Mouse (Mus musculus) ovary, postnatal 10 days (tissue): ENCODE measurements at regions not wholly inside any gene's neighbourhood (a gene's known extent, or its start where the extent isn't known, plus 50 kb on each side); places are given as distances from the start of the nearest gene placed in this dataset.

ENCODE experiments used
- DNase-seq: peaks from one replicate; pipeline ENCODE4 v3.0.0; 2022; ENCODE audit warnings: low spot score

DNA sequence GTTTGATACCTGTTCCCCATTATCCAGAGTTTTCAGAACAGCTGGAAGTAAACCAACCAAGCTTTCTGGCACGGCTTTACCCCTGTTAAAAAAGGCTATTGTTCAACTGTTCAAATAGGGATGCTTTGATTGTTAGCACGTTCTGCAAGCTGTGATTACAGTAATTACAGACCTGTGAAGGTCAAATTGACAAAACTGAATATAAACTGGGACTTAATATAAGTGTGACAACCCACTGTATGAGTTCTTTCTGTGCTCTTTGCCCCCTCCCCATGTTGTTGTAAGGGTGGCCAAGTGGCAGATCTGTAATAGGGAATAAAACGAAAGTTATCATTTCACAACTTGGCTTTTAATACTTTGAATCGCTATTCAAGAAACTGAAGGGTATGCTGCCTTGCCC is 105.0 kb upstream of the 4933415F23Rik start:
- DNase-seq: no peak

DNA sequence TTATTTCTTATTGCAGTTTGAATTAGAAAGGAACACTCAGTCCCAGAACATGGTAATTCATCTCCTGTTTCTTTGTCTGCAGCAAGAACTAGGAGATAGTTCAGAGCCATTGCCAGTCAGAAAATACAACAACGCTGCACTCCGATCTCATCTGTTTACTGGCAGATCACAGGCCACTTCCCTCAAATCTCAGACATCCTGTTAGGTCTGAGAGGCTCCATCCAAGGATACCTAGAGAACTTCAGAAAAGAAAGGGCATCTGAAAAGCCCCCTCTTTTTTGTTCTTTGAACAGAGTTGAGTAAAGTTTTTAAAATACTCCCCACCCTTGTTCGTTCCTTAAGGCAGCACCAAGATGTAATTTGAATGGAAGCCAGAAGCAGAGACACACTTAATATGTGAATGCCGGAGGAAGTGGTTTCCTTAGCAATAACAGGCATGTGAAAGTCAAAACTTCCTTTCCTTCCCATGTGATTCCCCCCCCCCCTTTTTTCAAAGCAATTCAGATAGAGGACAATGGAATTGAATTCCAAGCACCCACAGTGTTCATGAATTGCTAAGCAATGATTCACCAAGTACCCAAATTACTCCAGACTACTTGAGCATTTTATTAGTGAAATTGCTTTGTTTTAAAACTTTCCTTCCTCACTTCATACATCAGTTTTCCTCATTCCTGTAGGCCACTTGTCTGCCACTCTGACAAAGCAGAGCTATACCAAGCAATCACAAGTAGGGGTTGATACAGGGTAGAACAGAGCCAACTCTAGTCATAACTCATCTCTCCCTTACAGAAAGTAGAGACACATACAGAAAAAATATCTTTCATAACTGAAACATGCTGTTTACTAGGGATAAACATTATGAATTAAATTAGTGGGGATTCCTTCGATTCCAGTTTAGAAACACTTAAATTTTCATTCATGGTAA is 100.7 kb upstream of the 4933415F23Rik start:
- DNase-seq: no peak

DNA sequence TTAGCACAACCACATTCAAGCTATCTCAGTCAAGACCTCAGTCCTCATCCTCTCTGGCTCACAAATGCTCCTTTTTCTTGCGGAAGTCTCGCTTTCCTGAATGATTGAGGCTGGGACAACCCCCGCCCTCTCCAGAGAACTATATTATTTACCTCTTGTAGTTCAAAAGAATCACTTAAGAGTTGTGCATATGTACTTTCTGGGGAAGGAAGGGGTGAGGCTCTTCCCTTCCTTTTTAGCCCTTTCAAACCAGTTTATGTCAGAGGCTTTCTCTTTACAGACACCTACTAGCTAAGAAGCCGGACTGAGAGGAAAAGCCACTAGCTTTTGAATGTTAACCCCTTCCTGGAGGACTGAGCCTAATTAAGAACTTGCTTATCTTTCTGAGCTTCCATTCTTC is 98.4 kb upstream of the 4933415F23Rik start:
- DNase-seq: no peak

DNA sequence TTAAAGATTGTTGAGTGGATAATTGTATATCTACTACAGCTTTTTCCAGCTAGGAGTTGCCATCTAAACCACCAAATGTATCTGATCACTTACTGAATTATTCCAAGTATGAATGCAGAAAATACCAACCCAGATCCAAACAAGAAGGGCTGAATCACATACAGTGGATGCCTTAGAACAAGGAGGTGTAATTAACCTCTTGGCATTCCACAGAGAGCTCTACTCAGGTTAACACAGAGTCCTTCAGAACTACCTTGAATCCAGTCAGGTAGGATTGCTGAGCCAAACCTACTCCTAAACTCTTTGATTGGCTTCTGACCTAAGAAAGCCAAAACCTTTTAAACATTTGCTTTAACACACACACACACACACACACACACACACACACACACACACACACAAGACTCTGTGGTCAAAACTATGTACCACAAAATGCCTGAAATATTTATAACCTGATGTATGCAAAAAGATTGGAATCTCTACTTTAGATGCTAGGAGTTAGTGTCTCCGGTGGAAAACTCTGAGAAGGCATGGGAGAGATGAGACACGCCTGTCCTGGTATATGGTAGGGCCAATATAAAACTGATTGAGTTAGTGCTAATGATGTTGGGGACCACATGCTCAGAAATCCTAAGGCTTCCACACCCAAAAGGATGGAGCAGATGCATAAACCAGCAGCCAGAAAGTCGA is 88.4 kb upstream of the 4933415F23Rik start:
- no peak for DNase-seq

DNA sequence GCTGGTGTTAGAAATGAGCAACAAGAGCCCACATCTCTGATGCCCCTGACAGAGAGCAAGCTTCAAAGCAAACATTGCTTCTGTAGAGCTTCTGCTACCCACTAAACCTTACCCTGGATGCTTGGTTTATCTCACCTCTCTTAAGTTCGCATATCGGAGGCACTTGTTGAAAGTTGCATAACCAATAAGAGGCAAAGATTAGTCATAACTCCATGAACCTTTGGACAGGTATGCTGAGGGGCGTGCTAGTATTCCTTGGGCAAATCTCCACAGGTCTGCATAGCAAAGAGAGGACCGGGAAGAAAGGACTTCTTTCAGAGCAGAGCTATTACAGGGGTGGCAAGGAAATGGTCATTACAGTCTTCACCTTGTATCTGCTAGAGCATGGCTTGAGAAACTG is 87.7 kb upstream of the 4933415F23Rik start:
- DNase-seq: no peak

DNA sequence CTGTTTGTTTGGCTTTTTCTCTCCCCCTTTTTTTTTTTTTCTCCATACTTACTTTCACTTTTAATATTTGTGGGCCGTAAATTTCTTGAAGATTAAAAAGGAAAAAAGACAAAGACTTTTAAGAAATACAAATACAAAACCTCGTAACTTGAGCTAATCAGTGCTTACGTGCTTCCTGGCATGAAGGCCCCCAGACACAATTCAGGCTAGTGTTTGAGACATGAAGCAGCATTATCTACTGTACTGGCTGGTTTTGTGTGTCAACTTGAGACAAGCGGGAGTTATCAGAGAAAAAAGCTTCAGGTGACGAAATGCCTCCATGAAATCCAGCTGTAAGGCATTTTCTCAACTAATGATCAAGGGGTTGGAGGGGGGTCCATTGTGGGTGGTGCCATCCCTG is 86.2 kb upstream of the 4933415F23Rik start:
- DNase-seq: no peak

DNA sequence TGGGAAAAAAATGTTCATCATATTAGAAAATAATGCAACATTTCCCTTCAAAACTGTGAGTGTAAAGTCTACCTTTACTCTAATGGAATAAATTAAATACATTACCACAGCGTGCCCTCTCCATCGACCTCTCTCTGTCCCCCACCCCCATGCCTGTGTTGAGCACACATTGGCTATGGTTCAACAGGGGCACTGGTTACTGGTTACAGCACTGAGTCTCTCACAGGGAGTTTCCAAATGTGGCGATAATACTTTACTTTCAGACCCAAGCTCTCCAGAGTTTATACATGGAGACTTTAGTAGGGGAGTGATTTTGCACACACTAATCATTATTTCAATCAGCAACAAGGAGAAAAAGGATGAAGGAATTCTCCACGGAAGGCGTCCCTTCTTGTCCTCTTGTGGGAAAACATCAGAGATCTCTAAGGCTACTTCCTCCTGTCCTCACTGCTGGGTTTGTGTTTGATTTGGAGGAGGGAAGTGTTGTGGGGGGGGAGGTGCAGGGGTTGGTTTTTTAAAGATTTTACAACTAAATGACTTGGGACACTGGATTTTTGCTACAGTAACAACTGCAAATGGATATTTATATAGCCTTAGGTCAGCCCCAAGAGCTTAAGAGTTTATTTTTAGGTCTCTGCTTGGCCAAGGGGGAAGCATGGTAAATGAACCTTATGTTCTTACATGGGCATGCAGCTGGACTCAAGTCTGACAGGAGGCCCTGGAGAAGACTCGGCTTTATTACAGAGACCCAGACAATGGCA is 85.6 kb upstream of the 4933415F23Rik start:
- no peak for DNase-seq

DNA sequence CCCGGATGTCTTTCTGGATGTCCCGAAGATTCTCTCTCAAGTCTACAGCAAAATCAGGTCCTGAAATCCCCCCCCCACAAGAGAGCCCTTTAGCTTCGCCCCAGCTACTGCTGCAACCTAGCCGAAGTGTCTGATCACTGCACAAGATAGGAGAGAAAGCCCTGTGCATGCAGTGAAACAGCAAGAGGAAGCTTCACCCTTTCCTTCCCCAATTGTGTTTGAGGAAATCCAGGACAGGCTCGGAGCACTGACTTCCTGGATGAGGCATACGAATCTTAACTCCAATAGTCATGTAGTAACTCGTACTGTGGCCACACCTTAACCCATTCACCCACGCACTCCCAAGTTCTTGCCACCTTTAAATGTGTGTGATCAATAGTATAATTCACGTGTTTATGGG is 82.7 kb upstream of the 4933415F23Rik start:
- no peak for DNase-seq

DNA sequence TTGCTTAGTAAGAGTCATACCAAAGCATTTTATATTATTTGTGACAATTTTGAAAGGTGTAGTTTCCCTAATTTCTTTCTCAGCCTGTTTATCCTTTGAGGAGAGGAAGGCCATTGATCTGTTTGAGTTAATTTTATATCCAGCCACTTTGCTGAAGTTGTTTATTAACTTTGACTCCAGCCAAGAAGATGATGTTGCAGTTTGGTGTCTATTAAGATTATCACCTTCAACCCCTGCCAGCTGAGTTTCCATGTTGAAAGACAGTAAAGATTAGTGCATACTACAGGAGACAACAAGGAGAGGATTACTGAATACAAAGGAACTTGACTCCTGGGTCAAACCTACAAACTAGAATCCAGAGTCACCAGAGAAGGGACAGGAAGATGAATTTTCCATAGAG is 80.5 kb upstream of the 4933415F23Rik start:
- no peak for DNase-seq

DNA sequence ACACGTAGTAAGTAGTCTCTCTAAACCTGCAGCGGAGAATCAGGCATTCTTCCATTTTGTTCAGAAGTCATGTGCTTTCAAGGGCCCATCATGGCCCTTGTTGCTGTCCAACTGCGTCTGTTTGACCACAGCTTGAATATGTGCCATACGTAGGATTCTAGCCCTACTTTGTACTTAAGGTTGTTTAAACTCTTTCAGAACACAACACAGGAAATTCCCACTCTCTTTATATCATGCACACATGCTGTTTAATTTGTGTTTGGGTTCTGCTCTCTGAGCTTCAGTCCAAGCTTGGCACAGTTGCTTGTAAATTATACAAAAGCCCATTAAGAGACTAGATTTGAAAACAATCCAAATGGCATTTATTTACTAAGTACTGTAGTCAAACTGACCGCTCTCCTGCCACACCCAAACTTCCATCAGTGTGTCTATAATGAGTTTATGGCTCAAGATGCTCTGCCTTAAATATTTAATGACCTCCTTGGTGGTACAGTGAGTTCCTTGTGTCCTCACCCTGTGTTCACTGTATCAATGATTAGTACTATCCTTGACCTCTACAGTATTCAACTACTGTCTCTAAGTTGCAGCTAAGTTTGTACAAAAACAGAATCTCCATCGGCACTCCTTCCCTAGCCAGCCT is 76.4 kb upstream of the 4933415F23Rik start:
- no peak for DNase-seq

DNA sequence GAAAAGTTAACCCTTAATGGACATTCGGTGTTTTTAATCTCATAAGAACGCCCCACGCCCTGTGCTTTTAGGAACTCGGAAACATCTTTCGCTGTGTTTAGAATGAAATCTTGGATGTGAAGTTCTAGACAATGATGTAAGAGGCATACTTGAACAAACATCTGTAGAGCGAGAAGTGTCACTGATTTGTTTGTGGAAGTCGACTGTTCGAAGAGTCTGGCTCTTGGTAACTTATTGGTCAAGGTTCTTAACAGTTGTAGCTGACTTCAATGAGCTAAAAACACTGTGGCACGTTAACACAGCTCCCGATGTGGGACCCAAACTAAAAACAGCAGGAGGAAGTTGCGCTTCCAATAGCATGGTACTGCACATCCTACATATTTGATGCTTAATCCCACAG is 72.0 kb upstream of the 4933415F23Rik start:
- no peak for DNase-seq

DNA sequence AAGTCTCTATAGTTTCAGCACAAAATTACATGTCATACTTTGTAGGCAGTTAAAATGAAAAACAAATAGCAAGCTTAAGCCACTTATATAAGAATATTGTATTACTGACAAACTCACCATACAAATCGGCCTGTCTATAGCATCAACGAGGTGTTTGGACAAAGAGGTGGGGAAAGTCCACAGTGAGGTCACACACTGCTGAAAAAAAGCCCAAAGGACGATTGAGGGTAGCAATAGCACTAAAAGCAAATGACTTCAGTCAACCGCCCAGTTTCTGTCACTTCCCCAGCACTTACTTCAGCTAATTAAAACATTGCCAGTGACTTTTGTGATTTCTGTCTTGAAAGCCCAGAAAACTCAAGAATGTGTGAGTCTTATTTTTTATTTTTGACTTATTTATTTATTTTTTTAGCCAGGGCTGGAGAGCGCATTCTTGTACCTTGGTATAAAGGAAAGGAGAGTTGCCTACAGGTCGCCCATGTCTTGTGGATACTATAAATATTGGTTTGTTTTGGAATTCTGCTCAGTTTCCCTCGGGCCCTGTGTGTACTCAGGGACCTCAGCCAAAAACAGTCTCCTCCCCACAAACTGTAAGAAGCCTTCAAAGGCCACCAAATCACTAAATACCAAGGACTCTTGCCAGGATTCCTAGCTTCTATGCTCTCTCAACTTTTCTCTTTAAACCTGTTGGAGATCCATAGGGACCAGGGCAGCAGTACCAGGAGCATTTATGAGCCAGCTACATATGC is 71.2 kb upstream of the 4933415F23Rik start:
- no peak for DNase-seq

DNA sequence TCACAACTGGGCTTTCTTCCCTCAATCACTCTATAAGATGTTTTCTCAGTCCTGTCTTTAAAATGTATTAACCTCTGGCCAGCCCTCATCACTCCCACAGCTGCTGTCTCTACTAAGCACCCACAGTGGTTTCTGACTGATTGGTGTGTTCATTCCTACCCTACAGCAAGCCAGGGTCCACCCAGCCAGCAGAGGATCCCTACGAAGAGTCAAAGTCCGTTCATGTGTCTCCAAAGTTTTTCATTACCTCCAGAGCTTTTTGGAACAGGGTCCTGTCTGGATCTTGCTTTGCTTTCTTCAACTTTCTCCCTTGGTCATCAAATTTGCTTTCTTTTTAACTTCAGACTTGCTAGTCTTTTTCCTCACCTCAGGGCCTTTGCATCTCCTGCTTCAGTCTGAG is 69.3 kb upstream of the 4933415F23Rik start:
- no peak for DNase-seq

DNA sequence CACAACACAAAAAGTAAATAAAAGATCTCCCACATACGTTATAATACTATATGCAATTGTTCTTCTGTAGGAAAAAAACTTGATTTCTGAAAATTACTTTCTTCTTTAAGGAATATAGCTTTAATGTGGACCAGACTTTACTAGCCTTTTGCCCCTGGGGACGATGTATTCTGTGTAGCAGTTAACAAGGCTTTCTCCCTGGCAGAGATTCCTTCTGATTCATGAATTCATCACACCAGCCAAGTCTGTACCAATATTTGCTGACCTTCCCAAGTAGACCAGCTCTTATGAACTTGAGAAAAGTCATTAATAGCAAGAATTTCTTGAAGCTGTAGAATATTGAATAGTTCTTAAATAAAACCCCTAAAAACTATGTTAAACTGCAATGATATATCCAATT is 68.7 kb upstream of the 4933415F23Rik start:
- DNase-seq: no peak

DNA sequence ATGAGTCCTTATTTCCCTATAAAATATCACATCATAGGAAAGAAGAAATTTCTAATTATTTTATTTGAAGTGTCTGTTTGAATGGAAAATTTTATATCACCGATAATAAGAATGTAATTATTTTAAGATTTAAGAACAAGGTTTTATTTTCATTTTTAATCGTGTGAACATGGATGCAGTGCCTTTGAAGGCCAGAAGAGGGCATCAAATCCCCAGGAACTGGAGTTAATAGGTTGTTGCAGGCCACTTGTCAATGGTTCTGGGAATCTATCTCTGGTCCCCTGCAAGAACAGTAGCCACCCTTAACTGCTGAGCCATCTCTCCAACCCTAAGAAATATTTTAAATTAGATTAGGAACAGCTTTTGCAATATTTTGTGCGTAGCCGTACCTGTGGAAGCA is 66.5 kb upstream of the 4933415F23Rik start:
- no peak for DNase-seq

DNA sequence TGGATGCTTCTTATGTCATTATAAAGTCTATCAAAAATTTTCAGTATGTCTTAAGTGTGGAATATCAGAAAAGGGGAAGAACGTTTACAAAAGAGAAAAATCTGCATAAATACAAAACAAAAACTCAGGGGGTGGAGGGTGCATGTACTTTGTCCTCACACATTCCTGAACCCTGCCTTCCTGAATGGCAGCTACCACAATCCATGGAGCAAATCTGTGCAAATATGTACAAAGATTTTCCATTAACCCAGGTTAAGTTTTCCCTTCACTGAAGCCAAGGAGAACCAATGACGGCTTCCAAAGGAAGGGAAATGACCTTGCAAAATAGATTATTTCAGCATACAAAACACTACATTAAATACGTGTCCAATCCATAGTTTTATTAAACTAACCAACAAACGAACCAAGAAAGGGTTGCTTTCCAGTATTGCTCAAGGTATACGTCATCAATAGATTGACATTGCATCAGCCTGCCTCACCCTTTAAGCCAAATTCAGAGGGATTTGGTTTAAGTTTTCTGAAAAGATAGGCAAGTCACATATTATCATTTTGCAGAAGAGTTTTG is 61.4 kb upstream of the 4933415F23Rik start:
- DNase-seq: no peak

DNA sequence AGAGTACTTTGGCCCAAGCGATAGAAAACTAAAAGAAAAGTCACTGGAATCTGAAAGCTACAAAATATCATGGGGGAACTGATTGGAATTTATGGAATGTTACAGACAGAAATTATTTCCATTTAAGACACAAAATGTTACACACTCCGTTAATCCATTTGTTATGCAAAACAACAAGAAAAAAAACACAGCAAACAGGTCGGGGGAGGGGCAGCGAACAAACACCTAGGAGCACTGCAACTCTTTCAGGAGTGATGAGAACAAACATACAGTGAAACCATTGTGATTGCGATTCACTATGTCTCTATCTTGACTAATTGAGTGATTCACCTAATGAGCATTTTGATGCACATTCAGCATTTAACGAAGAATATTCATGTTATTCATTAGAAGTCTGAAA is 60.7 kb upstream of the 4933415F23Rik start:
- DNase-seq: no peak
